Mouse (Mus musculus): ENCODE measurements around the gene Calr. TPM values are rescaled to one million over a fixed set of nuclear protein-coding genes. Genes with fewer than 3 reads are reported as not detected.

The Calr gene
- polyA plus RNA-seq, 1 experiment: 466 TPM

DNA sequence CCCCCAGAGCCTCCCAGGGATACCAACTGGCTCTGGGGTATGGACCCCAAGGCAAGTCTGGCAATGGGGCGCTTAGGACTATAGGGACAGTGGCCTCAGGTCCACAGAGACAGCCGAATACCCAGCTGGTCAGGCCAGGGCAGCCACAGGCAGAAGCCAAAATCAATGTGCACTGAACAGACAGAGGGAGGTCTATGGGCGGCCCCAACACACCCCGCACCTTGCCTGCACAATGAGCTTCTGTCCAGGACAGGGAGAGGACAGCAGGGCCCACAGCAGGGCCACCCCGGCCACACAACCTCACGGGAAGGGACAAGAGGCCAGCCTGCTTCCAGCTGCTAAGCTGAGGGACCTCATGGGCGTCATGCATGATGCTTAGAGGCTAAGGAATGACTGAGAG, 52.2 kb downstream of the Calr start:
- TF ChIP-seq POLR2A (IDR thresholded peaks at IDR 0.05; ENCODE audit: borderline replicate concordance, extremely low read depth, insufficient read depth, insufficient read length, poor library complexity, severe bottlenecking): no peak
- peak; percentile 61 for DNase-seq (ENCODE audit: low read depth)

DNA sequence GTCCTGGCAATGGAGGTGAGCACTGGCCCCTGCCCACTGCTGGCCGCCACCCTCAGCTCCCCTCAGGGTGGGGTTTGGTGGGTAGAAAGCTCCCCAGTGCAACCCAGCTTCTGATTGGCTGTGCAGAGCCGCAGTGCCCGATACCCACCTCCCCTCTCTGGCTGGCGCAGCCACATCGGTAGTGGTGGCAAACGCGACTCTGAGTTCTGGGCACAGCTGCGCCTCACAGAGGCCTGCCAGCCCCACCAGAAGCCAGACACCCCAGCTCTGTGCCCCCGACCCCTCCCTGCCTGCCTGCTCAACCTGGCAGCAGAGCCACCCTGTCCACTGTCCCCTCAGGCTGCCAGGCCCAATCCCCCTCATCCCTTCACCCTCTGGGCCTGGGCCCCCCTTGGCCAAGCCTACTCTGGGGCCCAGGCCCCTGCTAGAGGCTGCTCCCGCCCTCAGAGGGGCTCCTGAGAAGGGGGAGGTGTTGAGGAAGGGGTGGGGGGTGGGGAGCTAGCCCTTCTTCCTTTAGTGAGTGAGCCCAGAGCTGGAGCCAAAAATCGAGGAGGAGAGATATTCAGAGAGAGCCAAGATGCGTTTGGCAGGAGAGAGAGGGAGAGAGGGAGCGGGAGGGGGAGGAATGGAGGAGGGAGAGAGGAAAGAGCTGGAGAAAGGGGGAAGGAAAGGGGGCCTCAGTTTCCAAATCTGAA, 52.8 kb downstream of the Calr start:
- TF ChIP-seq POLR2A (IDR thresholded peaks at IDR 0.05; ENCODE audit: borderline replicate concordance, extremely low read depth, insufficient read depth, insufficient read length, poor library complexity, severe bottlenecking) (no peak), CTCF (IDR thresholded peaks at IDR 0.05; ENCODE audit: borderline replicate concordance, extremely low read depth, insufficient read depth, insufficient read length) (no peak)
- DNase-seq (ENCODE audit: low read depth): peak; percentile 97

DNA sequence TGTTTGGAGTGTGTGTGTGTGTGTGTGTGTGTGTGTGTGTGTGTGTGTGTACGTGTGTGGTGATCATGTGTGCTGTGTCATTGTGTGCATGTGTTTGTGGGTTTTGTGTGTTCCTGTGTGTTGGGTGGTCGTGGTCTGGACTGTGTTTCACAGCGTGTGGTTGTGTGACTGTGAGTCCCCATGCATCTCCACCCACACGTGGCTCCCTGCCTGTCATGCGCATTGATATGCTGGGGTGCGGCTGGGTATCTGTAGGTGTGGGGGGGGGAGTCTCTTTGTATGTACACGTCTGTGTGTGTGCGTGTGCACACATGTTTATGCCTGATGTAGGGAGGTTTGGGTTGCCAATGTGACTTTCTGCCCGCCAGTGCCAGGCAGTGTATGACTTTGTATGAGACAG, 53.6 kb downstream of the Calr start:
- TF ChIP-seq POLR2A (IDR thresholded peaks at IDR 0.05; ENCODE audit: borderline replicate concordance, extremely low read depth, insufficient read depth, insufficient read length, poor library complexity, severe bottlenecking) (no peak), CTCF (IDR thresholded peaks at IDR 0.05; ENCODE audit: borderline replicate concordance, extremely low read depth, insufficient read depth, insufficient read length) (no peak)
- peak; percentile 46 for DNase-seq (ENCODE audit: low read depth)

DNA sequence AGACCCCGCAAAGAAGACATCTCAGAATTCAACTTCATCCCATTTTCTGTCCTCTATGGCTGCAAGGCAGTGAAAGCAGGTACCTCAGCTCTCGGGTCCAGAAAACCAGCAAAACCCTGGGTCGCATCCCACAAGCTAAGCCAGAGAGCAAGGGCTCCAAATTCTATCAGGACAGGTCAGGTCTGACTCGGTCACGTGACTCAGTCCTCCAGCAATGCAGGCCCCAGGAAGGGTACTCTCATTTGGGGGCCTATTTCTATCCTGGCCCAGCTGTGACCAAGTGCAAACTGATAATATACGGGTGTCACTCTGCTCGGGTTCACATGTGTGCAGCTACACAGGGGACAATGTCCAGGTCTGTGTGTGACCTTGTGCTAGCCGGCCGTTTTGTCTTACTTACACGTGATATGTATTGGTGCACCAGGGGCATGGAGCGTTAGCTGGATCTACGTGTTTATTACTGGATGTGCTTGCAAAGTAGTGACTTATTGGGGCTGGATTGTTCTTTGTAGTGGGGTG, 54.2 kb downstream of the Calr start:
- no peak for DNase-seq (ENCODE audit: low read depth)
- TF ChIP-seq POLR2A (IDR thresholded peaks at IDR 0.05; ENCODE audit: borderline replicate concordance, extremely low read depth, insufficient read depth, insufficient read length, poor library complexity, severe bottlenecking) (no peak), CTCF (IDR thresholded peaks at IDR 0.05; ENCODE audit: borderline replicate concordance, extremely low read depth, insufficient read depth, insufficient read length) (no peak)

Other genes starting within 250 kb of the Calr start
- gene Ier2, start 184.1 kb downstream of the Calr start, polyA plus RNA-seq (2012; rRNA removed): 7.3 and 11.0 TPM in 2 replicates
- gene Trmt1, start 160.6 kb downstream of the Calr start, polyA plus RNA-seq (2012; rRNA removed): 113 and 120 TPM in 2 replicates
- gene Nacc1, start 159.1 kb downstream of the Calr start, polyA plus RNA-seq (2012; rRNA removed): 81.8 and 87.0 TPM in 2 replicates
- 3.4 and 4.7 TPM in 2 replicates for gene Lyl1, start 145.5 kb downstream of the Calr start, polyA plus RNA-seq (2012; rRNA removed)
- 0.92 and 1.5 TPM in 2 replicates for gene G430095P16Rik, start 123.9 kb downstream of the Calr start, polyA plus RNA-seq (2012; rRNA removed)
- 34.0 and 46.8 TPM in 2 replicates for gene Nfix, start 46.6 kb downstream of the Calr start, polyA plus RNA-seq (2012; rRNA removed)
- 8.0 and 8.9 TPM in 2 replicates for gene Dand5, start 24.1 kb downstream of the Calr start, polyA plus RNA-seq (2012; rRNA removed)
- 30.1 and 39.2 TPM in 2 replicates for gene Gadd45gip1, start 15.4 kb downstream of the Calr start, polyA plus RNA-seq (2012; rRNA removed)
- 63.7 and 66.0 TPM in 2 replicates for gene Rad23a, start 6.3 kb downstream of the Calr start, polyA plus RNA-seq (2012; rRNA removed)
- gene Farsa, start 10.1 kb upstream of the Calr start, polyA plus RNA-seq (2012; rRNA removed): 109 and 153 TPM in 2 replicates
- gene Syce2, start 25.2 kb upstream of the Calr start, polyA plus RNA-seq (2012; rRNA removed): 15.1 and 24.2 TPM in 2 replicates
- gene Gcdh, start 47.0 kb upstream of the Calr start, polyA plus RNA-seq (2012; rRNA removed): 41.9 and 55.4 TPM in 2 replicates
- gene Klf1, start 55.0 kb upstream of the Calr start, polyA plus RNA-seq (2012; rRNA removed): 0.66 and 0.77 TPM in 2 replicates
- gene Dnase2a, start 61.6 kb upstream of the Calr start, polyA plus RNA-seq (2012; rRNA removed): 5.1 and 6.8 TPM in 2 replicates
- 133 and 166 TPM in 2 replicates for gene Mast1, start 90.4 kb upstream of the Calr start, polyA plus RNA-seq (2012; rRNA removed)
- 7.2 and 7.6 TPM in 2 replicates for gene Rtbdn, start 100.1 kb upstream of the Calr start, polyA plus RNA-seq (2012; rRNA removed)
- gene Gm49661, start 122.5 kb upstream of the Calr start, polyA plus RNA-seq (2012; rRNA removed): not detected in 2 replicates
- gene Prdx2, start 122.7 kb upstream of the Calr start, polyA plus RNA-seq (2012; rRNA removed): 756 and 915 TPM in 2 replicates
- gene Rnaseh2a, start 122.8 kb upstream of the Calr start, polyA plus RNA-seq (2012; rRNA removed): 41.8 and 51.3 TPM in 2 replicates
- gene Junb, start 131.8 kb upstream of the Calr start, polyA plus RNA-seq (2012; rRNA removed): 6.7 and 7.1 TPM in 2 replicates
- 21.2 and 27.2 TPM in 2 replicates for gene Hook2, start 143.7 kb upstream of the Calr start, polyA plus RNA-seq (2012; rRNA removed)
- gene Best2, start 167.6 kb upstream of the Calr start, polyA plus RNA-seq (2012; rRNA removed): 0.05 and 0.06 TPM in 2 replicates
- gene Asna1, start 178.3 kb upstream of the Calr start, polyA plus RNA-seq (2012; rRNA removed): 224 and 279 TPM in 2 replicates
- gene Trir, start 179.9 kb upstream of the Calr start, polyA plus RNA-seq (2012; rRNA removed): 191 and 216 TPM in 2 replicates
- gene Tnpo2, start 190.0 kb upstream of the Calr start, polyA plus RNA-seq (2012; rRNA removed): 129 and 140 TPM in 2 replicates
- 102 and 128 TPM in 2 replicates for gene Fbxw9, start 213.1 kb upstream of the Calr start, polyA plus RNA-seq (2012; rRNA removed)
- gene Gm5741, start 221.0 kb upstream of the Calr start, polyA plus RNA-seq (2012; rRNA removed): 0.64 TPM in 1 of 2 replicates, not detected in the other
- gene Dhps, start 224.8 kb upstream of the Calr start, polyA plus RNA-seq (2012; rRNA removed): 74.8 and 77.0 TPM in 2 replicates
- gene Wdr83os, start 233.8 kb upstream of the Calr start, polyA plus RNA-seq (2012; rRNA removed): 124 and 140 TPM in 2 replicates
- 64.9 and 86.6 TPM in 2 replicates for gene Wdr83, start 234.4 kb upstream of the Calr start, polyA plus RNA-seq (2012; rRNA removed)
- 21.6 and 23.9 TPM in 2 replicates for gene Man2b1, start 236.3 kb upstream of the Calr start, polyA plus RNA-seq (2012; rRNA removed)

Measured in brain, embryonic 14.5 days (tissue).